Mouse (Mus musculus): Measurements from ENCODE around the gene Taok1. TPM values are rescaled to one million over a fixed set of nuclear protein-coding genes. Genes with fewer than 3 reads are reported as not detected.

Gene Taok1
- polyA plus RNA-seq, 1 experiment from 2014 or later = 16.9 TPM

DNA sequence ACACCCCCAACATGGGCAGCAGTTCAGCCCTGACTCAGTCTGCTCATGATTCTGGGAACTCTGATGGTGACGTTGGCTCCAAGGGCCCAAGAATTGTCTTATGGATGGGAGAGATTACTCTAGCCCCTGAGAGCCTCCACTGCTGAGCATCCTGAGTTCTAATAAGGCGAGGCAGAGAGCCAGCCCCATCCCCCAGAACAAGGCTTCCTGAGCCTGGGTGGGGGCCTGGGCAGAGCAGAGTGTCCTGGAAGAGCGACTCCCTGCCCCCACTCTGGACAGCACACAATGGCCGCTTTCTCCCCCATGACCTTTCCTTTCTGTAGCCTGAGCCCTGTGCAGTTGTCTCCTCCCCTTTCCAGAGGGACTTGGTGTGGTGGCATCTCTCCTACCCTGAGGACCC, 109.8 kb downstream of the Taok1 start:
- Histone ChIP-seq H3K4me3 (ENCODE audit: inconsistent target) (no peak overlapping the region), H3K36me3 (ENCODE audit: inconsistent target) (peaks cover 18% of the 10 kb centered on the region; the same call in 1 of the 2 replicates), H3K27ac (no peak overlapping the region), H3K79me2 (ENCODE audit: inconsistent target) (peaks cover 61% of the 10 kb centered on the region)
- 84% methylated on average over 4 of the region's 4 CpGs for WGBS (ENCODE audit: missing documents)

DNA sequence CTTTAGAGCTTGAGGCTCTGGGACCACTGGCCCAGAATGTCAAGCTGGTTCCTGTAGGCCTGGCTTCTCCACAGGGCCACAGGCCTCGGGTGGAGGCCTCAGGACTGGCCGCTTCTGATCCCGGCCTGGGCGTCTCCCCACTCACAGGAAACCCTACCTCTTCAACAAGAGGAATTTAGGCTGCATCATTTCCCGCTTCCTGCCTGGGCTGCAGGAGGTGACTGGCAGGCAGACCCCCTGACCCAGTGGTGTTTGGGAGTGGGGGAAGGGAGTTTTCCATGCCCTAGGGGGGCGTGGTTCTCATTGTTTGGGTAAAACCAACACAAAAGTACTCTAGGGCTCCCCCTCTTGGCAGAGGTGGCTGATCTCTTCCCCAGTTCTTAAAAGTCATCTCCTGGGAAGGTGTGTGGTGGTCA, 110.3 kb downstream of the Taok1 start:
- no peak overlapping the region for H3K27ac ChIP-seq

DNA sequence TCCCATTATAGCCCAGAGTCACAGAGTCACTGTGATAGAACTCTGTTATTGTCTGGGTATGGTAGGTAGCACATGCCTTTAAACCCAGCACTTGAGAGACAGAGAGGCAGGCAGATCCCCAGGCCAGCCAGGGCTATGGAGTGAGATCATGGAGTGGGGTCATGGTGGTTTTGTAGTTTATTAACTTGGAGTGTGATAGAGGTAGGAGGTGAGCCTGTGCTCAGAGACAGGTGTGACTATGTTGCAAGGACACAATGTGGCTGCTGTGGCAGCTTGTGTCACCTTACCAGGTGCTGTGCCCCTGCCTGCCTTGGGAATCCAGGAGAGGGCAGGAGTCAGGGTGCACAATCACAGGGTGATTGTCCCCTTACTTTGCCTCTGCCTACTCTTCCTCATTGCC, 112.1 kb downstream of the Taok1 start:
- H3K4me3 ChIP-seq (ENCODE audit: inconsistent target) = no peak overlapping the region
- H3K79me2 ChIP-seq (ENCODE audit: inconsistent target) = peaks cover 61% of the 10 kb centered on the region
- no peak overlapping the region for H3K27ac ChIP-seq
- H3K36me3 ChIP-seq (ENCODE audit: inconsistent target) = peaks cover 14% of the 10 kb centered on the region; the same call in 1 of the 2 replicates

More for the DNA sequence above, 110.3 kb downstream of the Taok1 start:
- Histone ChIP-seq H3K4me3 (ENCODE audit: inconsistent target) (no peak overlapping the region), H3K36me3 (ENCODE audit: inconsistent target) (peaks cover 14% of the 10 kb centered on the region; the same call in 1 of the 2 replicates), H3K79me2 (ENCODE audit: inconsistent target) (peaks cover 61% of the 10 kb centered on the region)
- WGBS (ENCODE audit: missing documents) = 58% methylated on average over 6 of the region's 6 CpGs

DNA sequence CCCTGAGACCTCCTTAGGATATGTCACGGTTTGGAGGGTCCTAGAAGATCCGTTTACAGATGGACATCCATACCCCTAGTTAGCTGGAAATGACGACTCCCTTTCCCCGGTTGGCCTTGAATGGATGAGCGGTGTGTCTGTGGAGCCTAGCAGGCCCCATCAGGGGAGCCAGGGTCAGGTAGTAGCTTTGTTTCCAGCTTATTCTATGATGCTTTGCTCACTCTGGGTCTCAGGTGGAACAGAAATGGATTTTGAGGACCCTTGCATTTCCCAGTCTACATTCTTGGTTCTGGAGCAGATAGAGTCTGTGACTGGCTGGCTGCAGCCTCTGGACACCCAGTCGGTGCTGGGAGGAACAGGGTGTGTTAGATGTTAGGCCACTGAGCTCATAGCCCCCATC, 112.8 kb downstream of the Taok1 start:
- Histone ChIP-seq H3K27ac (no peak overlapping the region), H3K36me3 (ENCODE audit: inconsistent target) (peaks cover 6% of the 10 kb centered on the region; the same call in 1 of the 2 replicates), H3K4me3 (ENCODE audit: inconsistent target) (no peak overlapping the region), H3K79me2 (ENCODE audit: inconsistent target) (peaks cover 61% of the 10 kb centered on the region)
- WGBS (ENCODE audit: missing documents) = 86% methylated on average over 6 of the region's 6 CpGs

DNA sequence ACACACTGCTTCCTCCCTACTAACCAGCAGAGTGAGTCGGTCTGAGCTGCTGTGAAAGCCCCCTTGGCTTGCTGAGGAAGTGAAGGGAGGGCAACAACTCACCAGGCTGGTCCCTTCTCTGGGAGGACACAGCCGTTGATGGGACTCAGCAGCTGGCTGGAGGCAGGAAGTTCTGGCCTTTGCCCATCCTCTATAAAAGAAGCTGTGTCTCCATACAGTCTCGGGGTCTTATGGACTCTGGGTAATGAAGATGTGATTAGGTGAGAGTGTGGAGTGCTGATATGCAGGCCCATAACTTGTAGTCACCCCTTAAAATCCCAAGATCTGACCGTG, 113.3 kb downstream of the Taok1 start:
- 24% methylated on average over 4 of the region's 4 CpGs for WGBS (ENCODE audit: missing documents)
- 0 out of 2 replicates have a peak overlapping the region, but pooled peaks have one; percentile 1 for H3K27ac ChIP-seq
- H3K4me3 ChIP-seq (ENCODE audit: inconsistent target) = peak overlapping the region; percentile 62

DNA sequence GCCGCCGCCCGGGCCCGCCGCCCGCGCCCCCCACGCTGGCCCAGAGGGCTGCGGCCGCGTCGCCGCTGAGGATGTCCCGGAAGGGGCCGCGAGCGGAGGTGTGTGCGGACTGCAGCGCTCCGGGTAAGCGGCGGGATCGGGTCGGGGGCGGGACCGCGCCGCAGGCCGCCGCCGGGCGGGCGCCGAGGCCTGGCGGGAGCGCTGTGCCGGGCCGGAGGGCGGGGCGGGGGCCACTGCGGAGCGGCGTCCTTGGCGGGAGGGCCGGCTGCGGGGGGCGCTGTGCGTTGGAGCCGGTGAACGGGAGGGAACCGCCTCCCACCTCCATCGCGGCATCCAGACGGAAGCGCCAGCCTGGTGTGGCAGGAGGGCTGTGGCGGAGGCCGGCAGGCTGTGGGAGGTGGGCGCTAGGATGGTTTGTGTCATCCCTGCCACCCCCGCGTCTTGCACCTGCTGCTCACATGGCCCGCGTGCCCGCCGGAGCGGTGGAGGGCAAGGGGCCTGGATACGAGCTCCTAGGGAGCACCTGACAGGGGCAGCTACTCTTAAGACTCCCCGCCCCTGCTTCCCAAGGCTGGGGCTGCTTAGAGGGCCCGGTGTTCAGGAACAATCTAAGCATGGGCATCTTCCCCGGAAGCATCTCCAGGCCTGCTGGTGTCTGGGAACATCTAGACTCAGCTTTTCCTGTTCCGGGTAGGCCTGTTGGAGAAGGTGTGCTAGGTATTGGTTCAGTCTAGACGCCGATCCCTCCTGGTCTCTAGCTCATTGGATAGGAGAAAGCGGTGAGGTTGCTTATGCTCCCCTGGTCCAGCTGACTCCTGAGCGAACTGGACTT, 113.9 kb downstream of the Taok1 start, which contains the start of gene Git1:
TSS of gene Git1 (plus strand) at position 51 of the 832 bp plus-strand sequence.
- Histone ChIP-seq H3K4me3 (ENCODE audit: inconsistent target) (peak within 1 kb of the TSS; percentile 62), H3K79me2 (ENCODE audit: inconsistent target) (peaks cover 50% of the 10 kb centered on the region), H3K36me3 (ENCODE audit: inconsistent target) (no peaks in the 10 kb centered on the region), H3K27ac (peak within 1 kb of the TSS; percentile 58)
- WGBS (ENCODE audit: missing documents) = 1% methylated on average over 73 of the region's 74 CpGs

More for the DNA sequence above, 113.3 kb downstream of the Taok1 start:
- Histone ChIP-seq H3K79me2 (ENCODE audit: inconsistent target) (peaks cover 56% of the 10 kb centered on the region), H3K36me3 (ENCODE audit: inconsistent target) (0 out of 2 replicates have a peak, but pooled peaks cover 2% of the 10 kb centered on the region)

DNA sequence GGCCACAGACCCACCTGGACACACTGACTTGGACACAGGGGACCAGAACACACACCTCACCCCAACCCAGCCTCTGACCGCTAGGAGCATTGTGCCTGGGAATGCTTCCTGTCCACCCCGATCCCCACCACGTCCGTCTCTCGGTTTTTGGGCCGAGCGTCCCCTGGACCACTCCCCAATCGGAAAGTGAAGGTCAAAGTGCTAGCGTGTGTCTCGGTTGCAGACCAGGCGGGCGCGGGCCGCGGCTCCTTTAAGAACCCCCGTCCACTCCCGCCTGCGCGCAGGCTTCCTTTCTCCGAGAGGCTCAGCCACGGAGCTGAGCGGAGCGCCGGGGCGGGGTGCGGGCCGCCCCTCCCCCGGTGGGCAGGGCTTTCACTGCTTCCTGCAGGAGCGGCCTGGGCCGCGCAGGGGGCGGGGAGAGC, 114.7 kb downstream of the Taok1 start:
- 0% methylated on average over 24 of the region's 32 CpGs for WGBS (ENCODE audit: missing documents)

DNA sequence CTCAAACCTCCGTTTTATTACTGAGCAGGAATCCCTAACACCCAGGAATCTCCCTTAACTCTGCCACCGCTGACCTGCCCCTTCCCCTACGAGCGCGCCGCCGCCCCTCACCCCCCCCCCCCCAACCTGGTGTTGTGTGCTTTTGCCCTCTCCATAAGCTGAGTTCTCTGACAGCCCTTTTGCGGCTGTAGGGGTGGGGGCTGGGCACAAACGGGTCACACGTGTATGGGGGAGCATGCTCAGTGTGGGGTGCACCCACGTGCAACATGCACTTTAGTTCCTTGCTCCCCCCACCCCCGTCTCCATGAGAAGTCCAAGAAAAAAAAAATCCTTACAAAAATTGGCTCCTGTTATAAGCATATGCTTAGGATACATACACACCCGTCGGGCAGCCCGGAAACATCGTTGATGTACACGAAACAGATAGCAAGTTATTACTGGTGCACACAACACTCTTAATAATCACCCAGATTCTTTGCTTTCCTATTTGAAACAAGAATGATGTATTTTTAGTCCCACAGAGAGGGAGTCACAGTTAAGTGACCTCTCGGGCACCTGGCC, 115.2 kb downstream of the Taok1 start:
- 3% methylated on average over 17 of the region's 18 CpGs for WGBS (ENCODE audit: missing documents)
- H3K79me2 ChIP-seq (ENCODE audit: inconsistent target) = peaks cover 37% of the 10 kb centered on the region
- H3K36me3 ChIP-seq (ENCODE audit: inconsistent target) = no peaks in the 10 kb centered on the region
- peak overlapping the region; percentile 57 for H3K4me3 ChIP-seq (ENCODE audit: inconsistent target)
- H3K27ac ChIP-seq = peak overlapping the region; percentile 58

More for the DNA sequence above, 114.7 kb downstream of the Taok1 start:
- Histone ChIP-seq H3K79me2 (ENCODE audit: inconsistent target) (peaks cover 42% of the 10 kb centered on the region), H3K27ac (peak overlapping the region; percentile 58), H3K36me3 (ENCODE audit: inconsistent target) (no peaks in the 10 kb centered on the region), H3K4me3 (ENCODE audit: inconsistent target) (peak overlapping the region; percentile 57)

DNA sequence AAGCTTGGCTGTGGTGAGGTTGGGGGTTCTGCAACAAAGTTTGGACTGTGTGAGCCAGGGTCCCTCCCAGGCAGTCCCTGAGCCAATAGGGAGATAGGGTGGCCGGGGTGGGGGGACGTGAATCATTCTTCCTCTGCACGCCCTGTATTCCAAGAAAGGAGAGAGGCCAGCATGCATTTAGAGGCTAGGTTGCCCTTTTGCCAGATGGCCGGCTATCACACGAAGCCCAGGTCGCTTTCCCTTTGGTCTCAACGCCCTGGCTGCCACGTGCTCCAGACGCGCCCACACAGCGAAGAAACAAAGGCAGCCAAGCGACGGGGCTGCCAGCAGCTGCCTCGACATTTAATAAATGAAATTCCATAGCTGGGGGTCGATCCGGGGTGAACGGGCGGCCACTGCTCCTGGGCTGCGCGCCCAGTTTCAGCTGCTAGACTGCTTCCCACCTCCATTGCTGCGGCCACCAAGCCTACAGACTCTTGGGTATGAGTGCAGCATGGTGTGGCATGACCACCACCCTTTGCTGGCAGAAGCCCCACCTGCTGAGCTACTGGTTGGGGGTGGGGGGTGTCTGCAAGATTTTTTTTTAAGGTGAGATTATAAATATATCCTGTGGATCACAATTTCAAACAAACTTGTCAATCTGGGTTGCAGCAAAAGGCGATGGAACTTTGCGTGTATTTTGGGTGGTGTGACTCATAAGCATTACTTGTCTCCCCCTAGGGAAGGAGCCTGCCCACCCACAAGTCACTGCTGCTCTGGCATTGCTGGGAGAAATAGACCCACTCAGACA, 115.9 kb downstream of the Taok1 start:
- Histone ChIP-seq H3K27ac (peak overlapping the region; percentile 58), H3K36me3 (ENCODE audit: inconsistent target) (no peaks in the 10 kb centered on the region), H3K79me2 (ENCODE audit: inconsistent target) (peaks cover 30% of the 10 kb centered on the region), H3K4me3 (ENCODE audit: inconsistent target) (peak overlapping the region; percentile 57)
- WGBS (ENCODE audit: missing documents) = 2% methylated on average over 23 of the region's 23 CpGs

DNA sequence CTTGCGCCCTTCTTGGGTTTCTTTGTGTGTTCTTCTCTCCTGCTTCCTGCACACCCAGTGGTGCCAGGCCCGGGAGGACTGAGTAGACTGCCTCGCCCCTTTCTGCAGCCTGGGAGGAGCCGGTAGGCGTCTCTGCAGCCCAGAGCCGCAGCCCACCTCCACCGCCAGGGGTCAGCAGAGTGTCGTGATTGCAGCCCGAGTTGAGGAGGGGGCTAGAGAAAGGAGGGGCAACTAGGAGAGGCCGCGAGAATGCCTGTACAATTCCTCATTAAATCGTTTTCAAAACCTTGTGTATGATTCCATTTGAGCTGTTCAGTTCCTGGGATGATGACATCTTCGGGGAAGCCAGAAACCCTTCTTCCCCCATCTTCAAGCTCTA, 116.5 kb downstream of the Taok1 start:
- H3K79me2 ChIP-seq (ENCODE audit: inconsistent target) = peaks cover 25% of the 10 kb centered on the region
- no peaks in the 10 kb centered on the region for H3K36me3 ChIP-seq (ENCODE audit: inconsistent target)
- WGBS (ENCODE audit: missing documents) = 3% methylated on average over 13 of the region's 13 CpGs
- H3K27ac ChIP-seq = peak overlapping the region; percentile 58
- peak overlapping the region; percentile 57; the same call in 1 of the 2 replicates for H3K4me3 ChIP-seq (ENCODE audit: inconsistent target)

DNA sequence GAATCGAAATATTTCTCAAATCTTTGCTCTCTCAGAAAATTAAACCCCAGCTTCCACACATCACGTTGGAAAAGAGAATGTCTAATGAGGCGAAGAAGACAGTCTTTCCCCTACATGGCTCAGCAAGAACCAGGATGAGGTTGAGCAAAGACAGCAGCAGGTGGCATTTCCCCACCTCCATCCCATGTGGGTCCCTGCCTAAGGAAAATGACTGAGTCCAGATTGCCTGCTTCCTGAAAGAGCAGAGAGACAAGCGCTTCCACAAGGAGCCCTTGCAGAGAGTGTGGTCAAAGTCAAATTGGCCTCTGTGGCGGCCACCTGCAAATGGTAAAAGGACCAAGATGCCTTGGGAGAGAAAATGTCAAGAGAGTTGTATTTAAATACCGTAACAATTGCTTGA, 117.2 kb downstream of the Taok1 start:
- Histone ChIP-seq H3K27ac (no peak overlapping the region), H3K79me2 (ENCODE audit: inconsistent target) (peaks cover 25% of the 10 kb centered on the region), H3K36me3 (ENCODE audit: inconsistent target) (no peaks in the 10 kb centered on the region), H3K4me3 (ENCODE audit: inconsistent target) (no peak overlapping the region)
- 77% methylated on average over 6 of the region's 6 CpGs for WGBS (ENCODE audit: missing documents)

DNA sequence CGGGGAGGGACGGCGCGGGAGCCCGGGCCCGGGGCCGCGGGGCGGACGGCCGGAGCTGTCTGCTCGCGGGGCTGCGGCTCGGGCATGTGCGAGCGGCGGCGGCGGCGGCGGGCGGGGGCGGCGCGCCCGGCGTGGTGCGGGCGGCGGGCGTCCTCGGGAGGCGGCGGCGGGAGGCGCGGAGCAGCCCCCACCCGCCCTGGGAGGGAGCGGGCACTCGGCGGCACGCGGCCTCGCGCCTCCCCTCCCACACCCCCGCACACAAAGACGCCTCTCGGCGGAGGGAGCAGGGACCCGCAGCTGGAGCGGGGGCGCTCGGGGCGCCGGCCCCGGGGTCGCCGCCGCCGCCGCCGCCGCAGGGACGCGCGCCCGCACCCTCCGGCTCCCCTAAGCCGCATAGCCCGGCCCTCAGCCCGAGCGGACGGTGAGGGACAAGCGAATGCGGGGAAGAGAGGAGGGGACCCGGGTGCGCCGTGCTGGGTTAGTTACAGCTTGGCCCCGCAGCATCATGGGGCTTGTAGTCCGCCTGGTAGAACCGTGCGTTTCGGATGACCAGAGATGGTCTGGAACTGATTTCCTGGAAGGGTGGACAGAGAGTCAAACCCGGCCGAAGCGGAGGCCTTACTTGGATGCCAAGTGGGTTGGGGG, 117.9 kb downstream of the Taok1 start, which contains the start of gene Ankrd13b:
TSS of gene Ankrd13b (minus strand) at position 88 of the 645 bp plus-strand sequence.
- no peaks in the 10 kb centered on the region for H3K36me3 ChIP-seq (ENCODE audit: inconsistent target)

DNA sequence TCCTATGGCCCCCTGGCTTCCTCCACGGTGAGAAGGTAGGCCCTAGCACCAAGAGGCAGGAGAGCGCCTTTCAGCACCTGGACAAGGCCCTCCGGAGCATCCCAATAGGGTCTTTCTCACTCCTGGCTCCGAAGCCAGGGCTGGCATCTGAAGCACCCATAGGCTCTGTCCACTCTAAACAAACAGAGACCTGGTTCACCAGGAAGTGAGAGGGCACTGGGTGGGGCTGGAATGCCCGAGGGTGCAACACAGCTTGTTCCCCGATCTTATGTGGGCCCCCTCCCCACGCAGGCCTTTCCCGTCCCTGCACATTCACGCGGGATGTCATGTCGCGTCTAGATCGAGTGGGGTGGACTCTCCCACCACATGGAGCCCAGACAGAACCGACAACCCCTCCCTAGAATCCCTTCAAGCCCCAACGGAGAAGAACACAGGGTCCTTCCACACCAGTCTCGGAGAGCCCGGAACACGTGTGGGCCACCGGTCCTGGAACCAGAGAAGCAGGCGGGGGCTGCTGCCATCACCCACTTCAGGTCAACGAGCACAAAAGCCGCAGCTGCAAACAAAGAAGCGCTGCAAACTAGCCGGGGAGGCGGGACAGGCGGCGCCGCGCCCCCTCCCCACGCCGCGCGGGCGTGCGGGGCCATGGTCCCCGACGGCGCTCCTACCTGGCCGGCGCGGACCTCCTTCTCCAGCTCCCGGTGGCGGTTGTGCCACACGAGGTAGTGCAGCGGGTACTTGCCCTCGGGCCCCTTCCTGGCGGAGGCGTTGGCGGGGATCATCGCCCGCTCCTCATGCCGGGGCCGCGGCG, 118.6 kb downstream of the Taok1 start:
- Histone ChIP-seq H3K27ac (no peak overlapping the region), H3K4me3 (ENCODE audit: inconsistent target) (peak overlapping the region; percentile 21; the same call in 1 of the 2 replicates), H3K79me2 (ENCODE audit: inconsistent target) (peaks cover 11% of the 10 kb centered on the region), H3K36me3 (ENCODE audit: inconsistent target) (no peaks in the 10 kb centered on the region)
- 11% methylated on average over 55 of the region's 55 CpGs for WGBS (ENCODE audit: missing documents)

More for the DNA sequence above, 117.9 kb downstream of the Taok1 start, which contains the start of gene Ankrd13b:
- WGBS (ENCODE audit: missing documents) = 1% methylated on average over 38 of the region's 87 CpGs
- Histone ChIP-seq H3K79me2 (ENCODE audit: inconsistent target) (peaks cover 19% of the 10 kb centered on the region), H3K4me3 (ENCODE audit: inconsistent target) (peak within 1 kb of the TSS; percentile 21; the same call in 1 of the 2 replicates), H3K27ac (no peak within 1 kb of the TSS)
